Mouse (Mus musculus): Measurements from ENCODE around the gene Deup1.

DNA sequence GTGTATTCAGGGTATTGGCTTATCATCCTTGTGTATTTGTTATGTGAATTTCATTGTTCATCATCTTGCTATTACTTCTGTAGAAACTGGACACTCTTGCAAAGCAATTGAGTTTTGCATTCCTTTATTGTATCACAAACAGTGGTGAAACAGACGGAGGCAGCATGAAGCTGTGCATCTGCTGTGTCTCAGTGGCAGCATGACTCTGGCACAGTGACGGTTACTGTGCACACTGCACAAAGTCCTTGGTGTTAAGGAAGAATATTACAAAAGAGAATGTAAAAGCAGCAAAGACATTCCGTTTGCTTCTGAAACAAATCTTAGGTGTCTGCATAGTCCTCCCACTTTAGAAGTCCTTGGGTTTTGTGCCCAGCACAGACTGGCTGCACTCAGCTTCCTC lies 67.3 kb downstream of the Deup1 start:
- TF ChIP-seq CTCF (IDR thresholded peaks at IDR 0.05; ENCODE audit: control insufficient read depth, insufficient read depth, low read length) (no peak), POLR2A (IDR thresholded peaks at IDR 0.05; ENCODE audit: borderline replicate concordance, control insufficient read depth, low read depth, low read length) (no peak)
